Mouse (Mus musculus) midbrain, embryonic 11.5 days (tissue): Measurements from ENCODE around the gene Ogn. TPM values are rescaled to one million over a fixed set of nuclear protein-coding genes. Genes with fewer than 3 reads are reported as not detected.

ENCODE experiments used
- ATAC-seq: fragments of 200-750 bp; cut with Nextera tagmentation; 2 replicates; pipeline ENCODE4 v1.8.0; 2017; ENCODE audit warnings: moderate TSS enrichment, moderate library complexity; ENCODE audit not compliant: low FRiP score
- DNase-seq: peaks from one replicate; pipeline ENCODE4 v3.0.0; 2015; ENCODE audit warnings: low spot score; ENCODE audit errors: missing footprints
- H3K27ac ChIP-seq: fragments of 300-500 bp; sonication (generic); 2 replicates; pipeline ENCODE4 v1.5.1; 2014; ENCODE audit warnings: low read depth, low read length
- H3K27me3 ChIP-seq: fragments of 300-500 bp; sonication (generic); 2 replicates; pipeline ENCODE4 v1.6.1; 2014; ENCODE audit warnings: mild to moderate bottlenecking, low read length, moderate library complexity, mixed read lengths; ENCODE audit not compliant: control insufficient read depth, insufficient read depth
- H3K36me3 ChIP-seq: fragments of 300-500 bp; sonication (generic); 2 replicates; pipeline ENCODE4 v1.6.1; 2014; ENCODE audit warnings: mild to moderate bottlenecking, low read length, moderate library complexity, mixed read lengths; ENCODE audit not compliant: control insufficient read depth, insufficient read depth
- H3K4me1 ChIP-seq: fragments of 300-500 bp; sonication (generic); 2 replicates; pipeline ENCODE4 v1.6.1; 2014; ENCODE audit warnings: low read length; ENCODE audit not compliant: control insufficient read depth, insufficient read depth
- H3K4me2 ChIP-seq: fragments of 300-500 bp; sonication (generic); 2 replicates; pipeline ENCODE4 v1.6.1; 2014; ENCODE audit warnings: mild to moderate bottlenecking, moderate library complexity
- H3K4me3 ChIP-seq: fragments of 300-500 bp; sonication (generic); 2 replicates; pipeline ENCODE4 v1.5.1; 2014; ENCODE audit warnings: low read depth, low read length
- H3K9ac ChIP-seq: fragments of 300-500 bp; sonication (generic); 2 replicates; pipeline ENCODE4 v1.6.1; 2014; ENCODE audit warnings: low read length
- H3K9me3 ChIP-seq: fragments of 300-500 bp; sonication (generic); 2 replicates; pipeline ENCODE4 v1.6.1; 2016; ENCODE audit warnings: low read length; ENCODE audit not compliant: control insufficient read depth
- WGBS: fragments of 180-500 bp; shearing (Covaris S2); extraction: QIAGEN DNeasy Blood & Tissue Kit; methylation state at CpG from one replicate; pipeline ENCODE4 v1.1.7; 2014; 5-methylcytosine and 5-hydroxymethylcytosine counted together
- polyA plus RNA-seq: library from polyadenylated mRNA; unstranded; fragments of >200 nt; fragmentation: Nextera tagmentation; extraction: Ambion mirVana; gene quantifications from 2 replicates; pipeline ENCODE4 v1.2.1, GENCODE M21; 2014

The Ogn gene
- polyA plus RNA-seq, 1 experiment from 2014 or later = 10.2 TPM

DNA sequence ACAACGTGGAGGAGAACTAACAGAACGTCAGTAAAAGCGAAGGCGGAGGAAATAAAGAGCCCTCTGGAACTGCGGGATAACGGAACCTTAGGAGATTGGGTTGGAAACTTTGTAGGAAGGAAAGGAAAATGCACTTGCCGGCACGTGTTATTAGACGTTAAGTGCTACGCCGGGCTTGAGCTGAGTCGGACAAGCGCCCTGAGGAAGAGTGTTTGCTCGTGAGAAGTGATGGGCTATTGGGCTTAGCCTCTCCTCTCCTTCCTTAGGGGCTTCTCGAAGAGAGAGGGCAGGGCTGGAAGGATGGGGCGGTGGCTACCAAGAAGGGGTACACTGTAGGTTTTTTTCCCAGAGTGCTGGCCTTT is 45.3 kb downstream of the Ogn start:
- no peaks in the 10 kb centered on the region for H3K36me3 ChIP-seq
- peak overlapping the region; percentile 82 for H3K4me3 ChIP-seq
- H3K4me1 ChIP-seq = peaks cover 12% of the 10 kb centered on the region; the same call in 1 of the 2 replicates
- no peaks in the 10 kb centered on the region for H3K27me3 ChIP-seq
- DNase-seq = no peak
- no peak overlapping the region; the same call in 1 of the 2 replicates for H3K27ac ChIP-seq
- under 1% methylated on average over 16 of the region's 16 CpGs for WGBS
- H3K4me2 ChIP-seq = peak overlapping the region; percentile 75
- ATAC-seq = peak; percentile 78
- H3K9ac ChIP-seq = peak overlapping the region; percentile 74
- H3K9me3 ChIP-seq = no peaks in the 10 kb centered on the region

Other genes starting within 250 kb of the Ogn start
- gene Ippk, start 186.8 kb upstream of the Ogn start, polyA plus RNA-seq = 13.7 and 18.3 TPM in 2 replicates
- 0.61 and 0.62 TPM in 2 replicates for gene Tes3-ps, start 114.7 kb upstream of the Ogn start, polyA plus RNA-seq
- gene Ecm2, start 103.2 kb upstream of the Ogn start, polyA plus RNA-seq = 0.55 and 1.2 TPM in 2 replicates
- 0.05 and 0.66 TPM in 2 replicates for gene Aspn, start 63.6 kb upstream of the Ogn start, polyA plus RNA-seq
- gene Omd, start 25.6 kb upstream of the Ogn start, polyA plus RNA-seq = 0.32 and 0.38 TPM in 2 replicates
- 40.7 and 45.1 TPM in 2 replicates for gene Cenpp, start 44.7 kb downstream of the Ogn start, polyA plus RNA-seq
- 24.0 and 24.1 TPM in 2 replicates for gene Nol8, start 45.0 kb downstream of the Ogn start, polyA plus RNA-seq
- gene Iars, start 74.1 kb downstream of the Ogn start, polyA plus RNA-seq = 109 and 111 TPM in 2 replicates
- gene Gm30302, start 191.0 kb downstream of the Ogn start, polyA plus RNA-seq = 0.08 TPM in 1 of 2 replicates, not detected in the other